Mouse (Mus musculus): ENCODE results near the gene Qrsl1.

Gene Qrsl1

DNA sequence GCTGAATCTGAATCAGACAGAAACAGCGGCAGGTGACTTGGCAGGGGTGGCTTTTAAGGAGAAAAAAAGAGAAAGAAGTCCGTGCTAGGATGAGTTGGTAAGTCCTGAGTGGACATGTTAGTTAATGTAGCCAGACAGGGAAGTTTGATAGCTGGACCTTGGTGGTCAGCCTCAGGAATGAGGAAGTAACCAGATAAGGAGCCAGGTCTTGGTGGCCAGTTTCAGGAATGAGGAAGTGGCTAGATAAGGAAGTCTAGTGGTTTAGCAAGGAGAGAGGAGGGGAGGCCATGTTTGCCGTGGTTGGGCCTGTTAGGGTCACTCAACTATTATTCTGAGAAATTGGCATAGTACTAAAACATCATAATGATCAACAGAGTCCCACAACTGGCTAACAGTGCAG is 45.2 kb downstream of the Qrsl1 start:
- peak; percentile 84 for DNase-seq

DNA sequence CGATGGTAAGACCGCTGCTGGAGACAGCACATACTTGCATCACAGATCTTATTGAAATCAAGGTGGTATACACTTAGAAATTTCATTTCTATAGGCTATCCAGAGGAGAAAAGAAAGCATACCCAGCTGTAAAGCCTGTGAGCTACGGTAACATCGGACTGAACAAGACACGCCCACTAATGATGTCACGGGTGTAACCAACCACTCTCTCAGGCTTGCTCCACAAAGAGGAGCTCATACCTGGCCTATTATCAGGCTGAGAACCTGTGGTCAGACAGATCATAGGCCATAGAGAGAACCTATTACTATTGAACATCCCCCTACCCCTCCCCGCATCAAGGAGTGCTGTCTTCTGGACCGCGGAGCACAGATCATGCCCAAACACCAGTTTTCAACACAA is 45.6 kb downstream of the Qrsl1 start:
- DNase-seq, result peak; percentile 75

DNA sequence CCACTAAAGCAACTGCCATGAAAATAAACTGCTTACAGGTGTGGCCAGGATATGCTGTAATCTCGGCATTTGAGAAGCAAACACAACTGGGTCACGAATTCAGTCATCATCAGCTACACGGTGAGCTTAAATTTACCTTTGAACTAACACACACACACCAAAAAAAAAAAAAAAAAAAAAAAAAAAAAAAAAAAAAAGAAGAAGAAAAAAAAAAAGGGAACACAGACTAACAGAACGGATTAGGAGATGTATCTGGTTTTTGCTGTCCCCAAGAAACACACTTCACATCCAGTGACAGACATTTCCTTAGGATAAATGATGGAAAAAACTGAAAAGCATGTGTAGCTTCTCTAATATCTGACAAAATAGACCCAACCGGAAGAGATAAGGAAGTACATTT is 49.6 kb downstream of the Qrsl1 start:
- no peak for DNase-seq

DNA sequence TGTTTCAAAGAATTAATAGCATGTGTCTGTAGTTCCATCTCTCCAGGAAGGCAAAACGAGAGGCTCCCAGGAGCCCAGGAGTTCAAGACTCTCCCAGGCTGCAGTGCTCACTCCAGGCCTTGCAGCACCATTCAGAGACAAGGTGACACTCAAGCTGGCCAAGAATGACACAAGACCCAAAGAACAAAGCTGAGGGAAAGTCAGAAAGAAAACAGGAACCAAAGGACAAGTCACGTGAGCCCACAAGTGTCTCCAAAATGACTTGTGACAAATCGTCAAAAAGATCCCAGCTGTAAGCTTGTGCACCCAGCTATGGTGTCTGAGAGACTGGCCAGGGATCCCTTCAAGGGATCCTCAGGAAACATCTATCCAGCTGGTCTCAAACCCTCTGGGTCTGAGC is 52.1 kb downstream of the Qrsl1 start:
- DNase-seq, result peak; percentile 64

GRCm38 (mm10) chr10:43846141-43846622 is 55.4 kb downstream of the Qrsl1 start:
- no peak for DNase-seq

GRCm38 (mm10) chr10:43845442-43845841 is 56.1 kb downstream of the Qrsl1 start:
- DNase-seq, result peak; percentile 39

DNA sequence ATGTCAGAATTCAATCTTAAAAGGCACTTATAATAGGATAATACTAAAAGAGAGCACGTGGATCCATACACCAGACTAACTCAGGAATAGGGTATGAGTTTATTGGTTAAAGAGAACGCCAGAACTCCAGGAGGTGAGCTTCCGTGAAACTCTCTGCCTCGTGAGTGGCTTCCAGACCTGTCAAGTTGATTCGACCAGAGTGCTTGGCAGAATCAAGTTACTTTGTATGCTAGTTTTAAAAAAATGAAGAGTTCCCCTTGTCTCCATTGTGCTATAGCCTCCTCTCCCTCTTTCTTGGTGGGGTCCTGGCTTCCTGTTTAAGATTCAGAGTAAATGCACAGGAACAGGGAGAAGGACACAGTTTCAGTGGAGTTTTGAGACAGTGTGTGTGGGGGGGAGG is 60.1 kb downstream of the Qrsl1 start:
- DNase-seq, result peak; percentile 57

DNA sequence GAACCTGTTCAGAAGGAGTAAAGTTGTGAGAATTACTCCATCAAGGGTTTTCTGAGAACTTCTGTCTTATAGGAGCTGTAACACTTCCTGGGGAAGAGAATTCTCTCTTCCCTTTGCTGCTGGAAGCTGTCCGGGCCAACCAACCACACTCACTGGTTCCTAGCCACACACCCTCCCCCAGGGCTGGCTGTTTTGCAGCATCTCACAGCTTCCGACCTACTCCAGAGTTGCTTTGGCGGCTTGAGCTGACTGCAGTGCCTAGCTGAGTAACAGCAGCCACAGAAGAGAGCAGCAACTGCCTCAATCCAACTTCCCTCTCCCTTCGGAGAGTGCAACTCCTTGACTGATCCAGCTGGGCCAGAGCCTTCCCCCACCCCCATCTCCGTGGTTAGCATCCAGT is 68.7 kb downstream of the Qrsl1 start:
- peak; percentile 80 for DNase-seq

DNA sequence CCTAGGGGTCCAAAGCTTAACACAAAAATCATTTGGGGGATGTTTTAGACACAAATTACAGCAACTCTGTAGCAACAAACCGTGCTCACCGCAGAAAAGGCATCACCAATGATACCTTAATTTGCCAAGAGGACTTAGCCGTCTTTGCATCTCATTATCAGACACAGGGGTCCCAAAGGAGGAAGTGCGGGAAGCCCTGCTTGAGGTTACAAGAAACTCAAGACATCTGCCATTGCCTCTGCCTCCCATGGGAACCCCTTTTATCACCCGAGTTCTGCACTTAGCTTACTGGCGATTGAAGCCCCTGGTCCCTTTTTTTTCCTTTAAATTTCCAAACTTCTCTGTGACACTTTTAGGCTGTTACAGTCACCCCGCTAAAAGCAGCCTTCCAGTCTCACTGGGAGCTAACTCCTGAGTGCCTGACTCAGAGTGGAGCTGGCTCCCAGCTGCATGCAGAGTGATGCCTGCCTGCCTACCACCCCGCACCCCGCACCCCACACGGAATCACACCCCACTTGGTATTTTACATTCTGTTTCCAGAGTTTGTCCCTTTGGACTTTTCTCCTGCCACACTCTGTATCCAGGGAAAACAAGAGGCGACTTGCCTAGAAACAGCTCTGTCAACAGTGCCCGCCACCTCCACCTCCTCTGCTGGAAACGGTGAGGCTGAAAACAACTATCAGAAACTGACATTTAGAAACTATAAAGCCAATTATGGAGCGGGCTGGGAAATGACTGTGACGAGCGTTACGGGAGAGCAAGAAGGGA is 71.1 kb downstream of the Qrsl1 start:
- peak; percentile 81 for DNase-seq

- peak; percentile 67 for DNase-seq
These were observed 72.9 kb downstream of the Qrsl1 start for GRCm38 (mm10) chr10:43828686-43829015.

DNA sequence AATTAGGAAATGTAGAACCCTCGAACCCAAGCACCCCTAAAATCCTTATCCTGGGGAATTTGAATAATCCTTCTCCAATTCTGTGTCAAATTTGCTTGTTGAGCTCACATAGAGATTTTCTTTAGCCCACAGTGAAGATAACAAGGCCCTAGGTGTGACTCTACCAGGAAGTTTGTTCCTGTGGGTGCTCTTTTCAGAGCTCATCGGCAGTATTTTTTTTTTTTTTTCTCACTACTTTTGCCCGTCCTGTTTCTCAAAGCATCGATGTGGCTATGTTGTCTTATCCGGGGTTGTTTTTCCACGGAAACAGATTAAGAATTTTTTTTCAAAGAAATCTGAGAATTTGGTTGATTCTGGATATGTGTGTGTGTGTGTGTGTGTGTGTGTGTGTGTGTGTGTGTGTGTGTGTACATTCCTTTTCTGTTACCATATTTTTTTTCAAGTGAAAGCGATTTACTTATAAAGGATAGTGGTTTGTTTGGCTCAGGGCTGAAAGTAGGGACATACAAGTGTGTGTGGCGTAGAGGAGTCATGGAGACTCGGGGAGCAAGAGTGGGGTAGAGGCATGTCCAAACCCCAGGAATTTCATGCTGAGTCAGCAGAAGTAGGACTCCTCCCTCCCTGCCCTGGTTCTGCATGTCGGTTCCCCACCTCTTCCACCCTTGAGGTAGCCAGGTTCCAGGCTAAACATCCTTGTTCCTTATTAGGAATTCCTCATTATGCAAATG is 73.4 kb downstream of the Qrsl1 start:
- DNase-seq, result peak; percentile 0

- DNase-seq, result no peak
These were observed 74.5 kb downstream of the Qrsl1 start for GRCm38 (mm10) chr10:43826773-43827621.

GRCm38 (mm10) chr10:43825696-43826095 is 75.8 kb downstream of the Qrsl1 start:
- DNase-seq, result no peak

DNA sequence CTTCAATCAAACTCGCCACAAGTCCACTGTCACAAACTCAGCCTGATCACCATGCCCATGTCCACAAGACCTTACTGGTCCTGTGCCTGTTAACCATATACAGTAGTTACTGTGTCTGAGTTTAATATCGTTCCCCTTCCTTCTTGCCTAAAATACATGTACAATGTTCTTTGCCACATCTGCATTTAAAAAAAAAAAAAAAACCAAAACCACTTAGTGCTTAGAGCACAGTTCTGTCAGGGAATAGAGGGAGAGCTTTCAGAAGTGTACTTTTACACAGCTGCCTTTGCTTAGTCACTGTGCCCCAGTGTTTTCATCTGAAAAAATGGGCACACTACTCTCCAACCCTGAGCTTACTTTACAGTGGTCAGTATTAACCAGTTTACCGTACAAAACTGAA is 76.8 kb downstream of the Qrsl1 start:
- DNase-seq, result no peak

Data from heart, adult 11 months (tissue).